Mouse (Mus musculus): ENCODE results near the gene Igsf3. TPM values are rescaled to one million over a fixed set of nuclear protein-coding genes. Genes with fewer than 3 reads are reported as not detected.

The Igsf3 gene
- polyA plus RNA-seq (2014; fragmentation: Nextera tagmentation; extraction: Ambion mirVana) = 37.0 and 40.6 TPM in 2 replicates

GRCm38 (mm10) chr3:101376538-101377247 lies at the start of gene Igsf3:
TSS of gene Igsf3 (plus strand) at chr3:101377083.
- no peaks in the 10 kb centered on the region for H3K9me3 ChIP-seq (ENCODE audit: control insufficient read depth, low read length)
- H3K27me3 ChIP-seq (replicated peaks; ENCODE audit: control insufficient read depth, insufficient read depth, low read length) = no peaks in the 10 kb centered on the region
- peak within 1 kb of the TSS; percentile 69 for H3K27ac ChIP-seq (replicated peaks; ENCODE audit: low read depth, low read length)
- DNase-seq (ENCODE audit: low spot score) = peak; percentile 92
- 8% methylated on average over 21 of the region's 56 CpGs for WGBS
- peak within 1 kb of the TSS; percentile 87 for H3K9ac ChIP-seq (ENCODE audit: low read depth, low read length)
- peak within 1 kb of the TSS; percentile 88 for H3K4me2 ChIP-seq (ENCODE audit: low read depth, low read length)
- ATAC-seq (ENCODE audit: low read depth) = peak; percentile 91
- peaks cover 34% of the 10 kb centered on the region for H3K4me1 ChIP-seq (ENCODE audit: control insufficient read depth, insufficient read depth, low read length)
- no peaks in the 10 kb centered on the region for H3K36me3 ChIP-seq (ENCODE audit: control insufficient read depth, insufficient read depth, low read length)
- peak within 1 kb of the TSS; percentile 71 for H3K4me3 ChIP-seq (ENCODE audit: low read depth, low read length)

- Histone ChIP-seq H3K9me3 (ENCODE audit: control insufficient read depth, low read length) (0 out of 2 replicates have a peak, but pooled peaks cover 7% of the 10 kb centered on the region), H3K9ac (ENCODE audit: low read depth, low read length) (no peak overlapping the region), H3K27ac (replicated peaks; ENCODE audit: low read depth, low read length) (no peak overlapping the region), H3K27me3 (replicated peaks; ENCODE audit: control insufficient read depth, insufficient read depth, low read length) (no peaks in the 10 kb centered on the region), H3K4me2 (ENCODE audit: low read depth, low read length) (no peak overlapping the region), H3K4me1 (ENCODE audit: control insufficient read depth, insufficient read depth, low read length) (peaks cover 18% of the 10 kb centered on the region; the same call in 1 of the 2 replicates), H3K4me3 (ENCODE audit: low read depth, low read length) (no peak overlapping the region), H3K36me3 (ENCODE audit: control insufficient read depth, insufficient read depth, low read length) (no peaks in the 10 kb centered on the region)
- 68% methylated on average over 2 of the region's 2 CpGs for WGBS
- ATAC-seq (ENCODE audit: low read depth) (no peak), DNase-seq (ENCODE audit: low spot score) (no peak)
These were observed 49.6 kb upstream of the Igsf3 start for GRCm38 (mm10) chr3:101327248-101327647.

- Histone ChIP-seq H3K4me2 (ENCODE audit: low read depth, low read length) (no peak overlapping the region), H3K36me3 (ENCODE audit: control insufficient read depth, insufficient read depth, low read length) (no peaks in the 10 kb centered on the region), H3K4me3 (ENCODE audit: low read depth, low read length) (no peak overlapping the region), H3K27ac (replicated peaks; ENCODE audit: low read depth, low read length) (no peak overlapping the region; the same call in 1 of the 2 replicates), H3K4me1 (ENCODE audit: control insufficient read depth, insufficient read depth, low read length) (peaks cover 16% of the 10 kb centered on the region; the same call in 1 of the 2 replicates), H3K9ac (ENCODE audit: low read depth, low read length) (no peak overlapping the region), H3K9me3 (ENCODE audit: control insufficient read depth, low read length) (0 out of 2 replicates have a peak, but pooled peaks cover 7% of the 10 kb centered on the region), H3K27me3 (replicated peaks; ENCODE audit: control insufficient read depth, insufficient read depth, low read length) (no peaks in the 10 kb centered on the region)
- 37% methylated on average over 7 of the region's 7 CpGs for WGBS
- ATAC-seq (ENCODE audit: low read depth) = no peak
- no peak for DNase-seq (ENCODE audit: low spot score)
These were observed 48.3 kb upstream of the Igsf3 start for GRCm38 (mm10) chr3:101328617-101329016.

GRCm38 (mm10) chr3:101343199-101343924 lies 33.5 kb upstream of the Igsf3 start:
- no peak overlapping the region for H3K27ac ChIP-seq (replicated peaks; ENCODE audit: low read depth, low read length)
- H3K27me3 ChIP-seq (replicated peaks; ENCODE audit: control insufficient read depth, insufficient read depth, low read length) = no peaks in the 10 kb centered on the region
- no peak for DNase-seq (ENCODE audit: low spot score)
- no peak overlapping the region for H3K4me2 ChIP-seq (ENCODE audit: low read depth, low read length)
- H3K9me3 ChIP-seq (ENCODE audit: control insufficient read depth, low read length) = no peaks in the 10 kb centered on the region; the same call in 1 of the 2 replicates
- ATAC-seq (ENCODE audit: low read depth) = no peak
- no peaks in the 10 kb centered on the region for H3K36me3 ChIP-seq (ENCODE audit: control insufficient read depth, insufficient read depth, low read length)
- no peak overlapping the region for H3K9ac ChIP-seq (ENCODE audit: low read depth, low read length)
- 74% methylated on average over 9 of the region's 9 CpGs for WGBS
- no peak overlapping the region for H3K4me3 ChIP-seq (ENCODE audit: low read depth, low read length)
- peaks cover 6% of the 10 kb centered on the region; the same call in 1 of the 2 replicates for H3K4me1 ChIP-seq (ENCODE audit: control insufficient read depth, insufficient read depth, low read length)

- Histone ChIP-seq H3K27ac (replicated peaks; ENCODE audit: low read depth, low read length) (no peak overlapping the region), H3K4me2 (ENCODE audit: low read depth, low read length) (no peak overlapping the region), H3K36me3 (ENCODE audit: control insufficient read depth, insufficient read depth, low read length) (no peaks in the 10 kb centered on the region), H3K9me3 (ENCODE audit: control insufficient read depth, low read length) (no peaks in the 10 kb centered on the region; the same call in 1 of the 2 replicates), H3K4me3 (ENCODE audit: low read depth, low read length) (no peak overlapping the region), H3K27me3 (replicated peaks; ENCODE audit: control insufficient read depth, insufficient read depth, low read length) (no peaks in the 10 kb centered on the region), H3K9ac (ENCODE audit: low read depth, low read length) (no peak overlapping the region), H3K4me1 (ENCODE audit: control insufficient read depth, insufficient read depth, low read length) (peaks cover 12% of the 10 kb centered on the region)
- ATAC-seq (ENCODE audit: low read depth) = no peak
- 58% methylated on average over 3 of the region's 3 CpGs for WGBS
- no peak for DNase-seq (ENCODE audit: low spot score)
These were observed 32.6 kb upstream of the Igsf3 start for GRCm38 (mm10) chr3:101344246-101344645.

- no peak overlapping the region for H3K27ac ChIP-seq (replicated peaks; ENCODE audit: low read depth, low read length)
- no peaks in the 10 kb centered on the region; the same call in 1 of the 2 replicates for H3K9me3 ChIP-seq (ENCODE audit: control insufficient read depth, low read length)
- 69% methylated on average over 6 of the region's 6 CpGs for WGBS
- DNase-seq (ENCODE audit: low spot score) (no peak), ATAC-seq (ENCODE audit: low read depth) (no peak)
- H3K4me3 ChIP-seq (ENCODE audit: low read depth, low read length) = no peak overlapping the region
- H3K4me1 ChIP-seq (ENCODE audit: control insufficient read depth, insufficient read depth, low read length) = peaks cover 23% of the 10 kb centered on the region
- H3K9ac ChIP-seq (ENCODE audit: low read depth, low read length) = no peak overlapping the region
- no peak overlapping the region for H3K4me2 ChIP-seq (ENCODE audit: low read depth, low read length)
- H3K36me3 ChIP-seq (ENCODE audit: control insufficient read depth, insufficient read depth, low read length) = no peaks in the 10 kb centered on the region
- no peaks in the 10 kb centered on the region for H3K27me3 ChIP-seq (replicated peaks; ENCODE audit: control insufficient read depth, insufficient read depth, low read length)
These were observed 31.6 kb upstream of the Igsf3 start for GRCm38 (mm10) chr3:101345299-101345698.

- WGBS = 79% methylated on average over 1 of the region's 1 CpGs
- H3K4me3 ChIP-seq (ENCODE audit: low read depth, low read length) = no peak overlapping the region
These were observed 30.1 kb upstream of the Igsf3 start for GRCm38 (mm10) chr3:101346806-101347205.

GRCm38 (mm10) chr3:101348501-101349161 lies 28.3 kb upstream of the Igsf3 start:
- Histone ChIP-seq H3K9ac (ENCODE audit: low read depth, low read length) (no peak overlapping the region), H3K9me3 (ENCODE audit: control insufficient read depth, low read length) (no peaks in the 10 kb centered on the region), H3K4me1 (ENCODE audit: control insufficient read depth, insufficient read depth, low read length) (peaks cover 27% of the 10 kb centered on the region), H3K27me3 (replicated peaks; ENCODE audit: control insufficient read depth, insufficient read depth, low read length) (no peaks in the 10 kb centered on the region), H3K4me3 (ENCODE audit: low read depth, low read length) (no peak overlapping the region), H3K36me3 (ENCODE audit: control insufficient read depth, insufficient read depth, low read length) (no peaks in the 10 kb centered on the region), H3K27ac (replicated peaks; ENCODE audit: low read depth, low read length) (no peak overlapping the region), H3K4me2 (ENCODE audit: low read depth, low read length) (no peak overlapping the region)
- DNase-seq (ENCODE audit: low spot score) (no peak), ATAC-seq (ENCODE audit: low read depth) (no peak)
- WGBS = 49% methylated on average over 9 of the region's 9 CpGs

More at GRCm38 (mm10) chr3:101346806-101347205, 30.1 kb upstream of the Igsf3 start:
- ATAC-seq (ENCODE audit: low read depth) (no peak), DNase-seq (ENCODE audit: low spot score) (no peak)
- no peaks in the 10 kb centered on the region for H3K27me3 ChIP-seq (replicated peaks; ENCODE audit: control insufficient read depth, insufficient read depth, low read length)
- no peak overlapping the region for H3K4me2 ChIP-seq (ENCODE audit: low read depth, low read length)
- H3K9me3 ChIP-seq (ENCODE audit: control insufficient read depth, low read length) = no peaks in the 10 kb centered on the region; the same call in 1 of the 2 replicates
- H3K4me1 ChIP-seq (ENCODE audit: control insufficient read depth, insufficient read depth, low read length) = peaks cover 27% of the 10 kb centered on the region
- no peak overlapping the region for H3K9ac ChIP-seq (ENCODE audit: low read depth, low read length)
- no peaks in the 10 kb centered on the region for H3K36me3 ChIP-seq (ENCODE audit: control insufficient read depth, insufficient read depth, low read length)
- no peak overlapping the region for H3K27ac ChIP-seq (replicated peaks; ENCODE audit: low read depth, low read length)
